8 mouse cellular contexts compared by ENCODE assay signal in genomic region chr10:80292251-80293146, GRCm38 (mm10). TPM values are rescaled to one million over a fixed set of nuclear protein-coding genes. Genes with fewer than 3 reads are reported as not detected.
DNase-seq lines count a peak whose midpoint lies in the region; ATAC-seq and TF ChIP-seq lines count a peak whose summit lies in the region.

Gene Rps15 (plus strand): TSS chr10:80292453.

- DNase-seq in ZHBTc4 (ENCODE audit: low read depth, low spot score): peak; percentile 99
- peak; percentile 97 for DNase-seq in gastrocnemius, adult 2 months
- DNase-seq in hindbrain, postnatal 0 days (ENCODE audit: low spot score): peak; percentile 99
- DNase-seq in left cerebral cortex, adult 2 months (ENCODE audit: extremely low spot score in 1 of 2, low spot score in 2 of 2): peak; percentile 90 to 93
- peak; percentile 92 to 93 for DNase-seq in right cerebral cortex, adult 2 months (ENCODE audit: low spot score in 2 of 2)
- peak; percentile 96 for DNase-seq in urinary bladder, postnatal 14 days (ENCODE audit: low spot score)

- peaks cover 20% of the 10 kb centered on the region for H3K4me1 ChIP-seq in hindbrain, postnatal 0 days (ENCODE audit: insufficient read depth, low read length)

- under 1% methylated on average over 68 of the region's 72 CpGs for WGBS in hindbrain, postnatal 0 days

- H3K27me3 ChIP-seq in hindbrain, postnatal 0 days (ENCODE audit: insufficient read depth, low read length): no peaks in the 10 kb centered on the region

- H3K4me2 ChIP-seq in hindbrain, postnatal 0 days (ENCODE audit: low read depth, low read length): peak within 1 kb of the TSS; percentile 95

- intact Hi-C loops in gastrocnemius, adult 2 months (cut with DNase I): loop anchor here (1.0 kb wide), 1 partner anchor 28 kb away; the partner anchor contains the start of gene 2310011J03Rik
- intact Hi-C loops in left cerebral cortex, adult 2 months (cut with DNase I): loop anchor here (2.0 kb wide), 1 partner anchor 56 kb away; the partner anchor contains the start of gene Adamtsl5

- TF ChIP-seq CTCF in gastrocnemius, adult 2 months (IDR thresholded peaks at IDR 0.05): peak; percentile 81
- TF ChIP-seq CTCF in hindbrain, postnatal 0 days (IDR thresholded peaks at IDR 0.05; ENCODE audit: low read depth): peak; percentile 68
- peak; percentile 71 for TF ChIP-seq CTCF in left cerebral cortex, adult 2 months (IDR thresholded peaks at IDR 0.05)

- peak; percentile 88 for ATAC-seq in common myeloid progenitor, adult 5-6 weeks (replicated peaks; ENCODE audit: low read depth, poor library complexity, severe bottlenecking)
- peak; percentile 83 for ATAC-seq in hindbrain, postnatal 0 days
- peak; percentile 94 for ATAC-seq in megakaryocyte, adult 5-6 weeks (ENCODE audit: poor library complexity, severe bottlenecking)

- peak within 1 kb of the TSS; percentile 92 for H3K27ac ChIP-seq in gastrocnemius, adult 2 months
- peak within 1 kb of the TSS; percentile 96 for H3K27ac ChIP-seq in hindbrain, postnatal 0 days
- peak within 1 kb of the TSS; percentile 89 for H3K27ac ChIP-seq in left cerebral cortex, adult 2 months

- H3K9ac ChIP-seq in hindbrain, postnatal 0 days (replicated peaks; ENCODE audit: low read length): peak within 1 kb of the TSS; percentile 94

- peak within 1 kb of the TSS; percentile 74 for H3K4me3 ChIP-seq in gastrocnemius, adult 2 months
- H3K4me3 ChIP-seq in hindbrain, postnatal 0 days (ENCODE audit: low read length): peak within 1 kb of the TSS; percentile 67
- H3K4me3 ChIP-seq in left cerebral cortex, adult 2 months: peak within 1 kb of the TSS; percentile 96

- peaks cover 15% of the 10 kb centered on the region; the same call in 1 of the 2 replicates for H3K36me3 ChIP-seq in hindbrain, postnatal 0 days (ENCODE audit: insufficient read depth, low read length)

- no peaks in the 10 kb centered on the region for H3K9me3 ChIP-seq in hindbrain, postnatal 0 days (ENCODE audit: low read length)

RNA-seq across cellular contexts. Expression of gene Rps15, which starts in this region (rescaled TPM):
- 3,325 and 3,530 TPM in 2 replicates for total RNA-seq in common myeloid progenitor, adult 5-6 weeks (2017)
- 100 to 1,000 TPM; 634 to 773 TPM for total RNA-seq in gastrocnemius, adult 2 months (2021)
- 1,031 and 1,483 TPM in 2 replicates for total RNA-seq in hindbrain, postnatal 0 days (2014; rRNA removed)
- 676 and 682 TPM in 2 replicates for polyA plus RNA-seq in hindbrain, postnatal 0 days (2015; fragmentation: Nextera tagmentation; extraction: Ambion mirVana)
- total RNA-seq in left cerebral cortex, adult 2 months (2021): 100 to 1,000 TPM; 816 to 913 TPM
- total RNA-seq in megakaryocyte, adult 5-6 weeks (2015): 1,580 and 1,599 TPM in 2 replicates
- 1,732 and 1,915 TPM in 2 replicates for total RNA-seq in megakaryocyte, adult 5-6 weeks (2017)

Comparison
In these comparisons a context has a peak if more than half of its experiments do, and no peak if none do; other contexts are left out.
1. Peak in every context shown above with its lines: DNase-seq, ATAC-seq, H3K4me3 ChIP-seq and H3K27ac ChIP-seq.